Mouse (Mus musculus): ENCODE measurements at regions not wholly inside any gene's neighbourhood (a gene's known extent, or its start where the extent isn't known, plus 50 kb on each side); places are given as distances from the start of the nearest gene placed in this dataset.

- no peak overlapping the region for H3K4me3 ChIP-seq (ENCODE audit: low read depth, low read length)
- H3K27ac ChIP-seq (ENCODE audit: low read length), result 0 out of 2 replicates have a peak overlapping the region, but pooled peaks have one; percentile 8
- H3K4me2 ChIP-seq (ENCODE audit: low read length), result no peak overlapping the region
- H3K27me3 ChIP-seq (ENCODE audit: control insufficient read depth, insufficient read depth, low read depth, low read length), result no peaks in the 10 kb centered on the region
- H3K4me1 ChIP-seq (ENCODE audit: control insufficient read depth, insufficient read depth, low read length), result peaks cover 10% of the 10 kb centered on the region
- H3K9me3 ChIP-seq (replicated peaks; ENCODE audit: control insufficient read depth, low read length, poor library complexity, severe bottlenecking), result peaks cover 5% of the 10 kb centered on the region
- no peaks in the 10 kb centered on the region for H3K36me3 ChIP-seq (ENCODE audit: control insufficient read depth, insufficient read depth, low read length)
- no peak overlapping the region for H3K9ac ChIP-seq (ENCODE audit: low read depth, low read length)
- peak; percentile 71; the same call in 1 of the 2 replicates for ATAC-seq
- WGBS, result 32% methylated on average over 2 of the region's 2 CpGs
Measured at GRCm38 (mm10) chr8:103464777-103465353, 636.6 kb upstream of the Cdh5 start.

GRCm38 (mm10) chr8:103467536-103468160, 633.8 kb upstream of the Cdh5 start:
- Histone ChIP-seq H3K9ac (ENCODE audit: low read depth, low read length) (no peak overlapping the region), H3K4me3 (ENCODE audit: low read depth, low read length) (no peak overlapping the region), H3K27ac (ENCODE audit: low read length) (no peak overlapping the region), H3K27me3 (ENCODE audit: control insufficient read depth, insufficient read depth, low read depth, low read length) (no peaks in the 10 kb centered on the region), H3K4me1 (ENCODE audit: control insufficient read depth, insufficient read depth, low read length) (peaks cover 10% of the 10 kb centered on the region), H3K4me2 (ENCODE audit: low read length) (no peak overlapping the region), H3K9me3 (replicated peaks; ENCODE audit: control insufficient read depth, low read length, poor library complexity, severe bottlenecking) (no peaks in the 10 kb centered on the region), H3K36me3 (ENCODE audit: control insufficient read depth, insufficient read depth, low read length) (no peaks in the 10 kb centered on the region)
- 38% methylated on average over 6 of the region's 6 CpGs for WGBS
- no peak for ATAC-seq

GRCm38 (mm10) chr8:103469049-103469448, 632.4 kb upstream of the Cdh5 start:
- no peaks in the 10 kb centered on the region for H3K36me3 ChIP-seq (ENCODE audit: control insufficient read depth, insufficient read depth, low read length)
- no peaks in the 10 kb centered on the region for H3K27me3 ChIP-seq (ENCODE audit: control insufficient read depth, insufficient read depth, low read depth, low read length)
- H3K4me3 ChIP-seq (ENCODE audit: low read depth, low read length), result no peak overlapping the region
- H3K9ac ChIP-seq (ENCODE audit: low read depth, low read length), result no peak overlapping the region
- peaks cover 10% of the 10 kb centered on the region for H3K4me1 ChIP-seq (ENCODE audit: control insufficient read depth, insufficient read depth, low read length)
- no peaks in the 10 kb centered on the region for H3K9me3 ChIP-seq (replicated peaks; ENCODE audit: control insufficient read depth, low read length, poor library complexity, severe bottlenecking)
- 75% methylated on average over 1 of the region's 1 CpGs for WGBS
- no peak for ATAC-seq
- H3K4me2 ChIP-seq (ENCODE audit: low read length), result no peak overlapping the region
- H3K27ac ChIP-seq (ENCODE audit: low read length), result no peak overlapping the region

GRCm38 (mm10) chr8:103470316-103470715, 631.1 kb upstream of the Cdh5 start:
- ATAC-seq, result no peak
- H3K4me3 ChIP-seq (ENCODE audit: low read depth, low read length), result no peak overlapping the region
- no peak overlapping the region for H3K27ac ChIP-seq (ENCODE audit: low read length)
- 66% methylated on average over 4 of the region's 4 CpGs for WGBS
- no peak overlapping the region for H3K4me2 ChIP-seq (ENCODE audit: low read length)
- no peaks in the 10 kb centered on the region for H3K27me3 ChIP-seq (ENCODE audit: control insufficient read depth, insufficient read depth, low read depth, low read length)
- H3K9me3 ChIP-seq (replicated peaks; ENCODE audit: control insufficient read depth, low read length, poor library complexity, severe bottlenecking), result no peaks in the 10 kb centered on the region
- peaks cover 2% of the 10 kb centered on the region; the same call in 1 of the 2 replicates for H3K4me1 ChIP-seq (ENCODE audit: control insufficient read depth, insufficient read depth, low read length)
- no peak overlapping the region for H3K9ac ChIP-seq (ENCODE audit: low read depth, low read length)
- no peaks in the 10 kb centered on the region for H3K36me3 ChIP-seq (ENCODE audit: control insufficient read depth, insufficient read depth, low read length)

- Histone ChIP-seq H3K4me1 (ENCODE audit: control insufficient read depth, insufficient read depth, low read length) (no peaks in the 10 kb centered on the region), H3K9me3 (replicated peaks; ENCODE audit: control insufficient read depth, low read length, poor library complexity, severe bottlenecking) (no peaks in the 10 kb centered on the region), H3K4me2 (ENCODE audit: low read length) (no peak overlapping the region), H3K4me3 (ENCODE audit: low read depth, low read length) (no peak overlapping the region), H3K36me3 (ENCODE audit: control insufficient read depth, insufficient read depth, low read length) (no peaks in the 10 kb centered on the region), H3K27ac (ENCODE audit: low read length) (no peak overlapping the region), H3K9ac (ENCODE audit: low read depth, low read length) (no peak overlapping the region), H3K27me3 (ENCODE audit: control insufficient read depth, insufficient read depth, low read depth, low read length) (no peaks in the 10 kb centered on the region; the same call in 1 of the 2 replicates)
- ATAC-seq, result 0 out of 2 replicates have a peak, but pooled peaks have one; percentile 14
- WGBS, result 68% methylated on average over 12 of the region's 12 CpGs
Measured at GRCm38 (mm10) chr8:103475816-103476797, 625.3 kb upstream of the Cdh5 start.

GRCm38 (mm10) chr8:103482033-103482720, 619.2 kb upstream of the Cdh5 start:
- WGBS, result 20% methylated on average over 6 of the region's 6 CpGs
- H3K27me3 ChIP-seq (ENCODE audit: control insufficient read depth, insufficient read depth, low read depth, low read length), result no peaks in the 10 kb centered on the region; the same call in 1 of the 2 replicates
- H3K4me2 ChIP-seq (ENCODE audit: low read length), result no peak overlapping the region
- no peaks in the 10 kb centered on the region for H3K9me3 ChIP-seq (replicated peaks; ENCODE audit: control insufficient read depth, low read length, poor library complexity, severe bottlenecking)
- ATAC-seq, result peak; percentile 48; the same call in 1 of the 2 replicates
- H3K4me3 ChIP-seq (ENCODE audit: low read depth, low read length), result no peak overlapping the region
- no peak overlapping the region for H3K27ac ChIP-seq (ENCODE audit: low read length)
- no peaks in the 10 kb centered on the region for H3K36me3 ChIP-seq (ENCODE audit: control insufficient read depth, insufficient read depth, low read length)
- 0 out of 2 replicates have a peak, but pooled peaks cover 4% of the 10 kb centered on the region for H3K4me1 ChIP-seq (ENCODE audit: control insufficient read depth, insufficient read depth, low read length)
- no peak overlapping the region for H3K9ac ChIP-seq (ENCODE audit: low read depth, low read length)

- 89% methylated on average over 5 of the region's 5 CpGs for WGBS
- no peak for ATAC-seq
- H3K36me3 ChIP-seq (ENCODE audit: control insufficient read depth, insufficient read depth, low read length), result no peaks in the 10 kb centered on the region
Measured at GRCm38 (mm10) chr8:103485441-103485840, 616.0 kb upstream of the Cdh5 start.

GRCm38 (mm10) chr8:103489411-103489810, 612.0 kb upstream of the Cdh5 start:
- Histone ChIP-seq H3K4me3 (ENCODE audit: low read depth, low read length) (no peak overlapping the region), H3K9ac (ENCODE audit: low read depth, low read length) (no peak overlapping the region), H3K4me2 (ENCODE audit: low read length) (no peak overlapping the region), H3K4me1 (ENCODE audit: control insufficient read depth, insufficient read depth, low read length) (no peaks in the 10 kb centered on the region), H3K27ac (ENCODE audit: low read length) (no peak overlapping the region), H3K9me3 (replicated peaks; ENCODE audit: control insufficient read depth, low read length, poor library complexity, severe bottlenecking) (no peaks in the 10 kb centered on the region), H3K36me3 (ENCODE audit: control insufficient read depth, insufficient read depth, low read length) (no peaks in the 10 kb centered on the region), H3K27me3 (ENCODE audit: control insufficient read depth, insufficient read depth, low read depth, low read length) (no peaks in the 10 kb centered on the region)
- no peak for ATAC-seq
- 91% methylated on average over 3 of the region's 3 CpGs for WGBS

More at GRCm38 (mm10) chr8:103485441-103485840, 616.0 kb upstream of the Cdh5 start:
- Histone ChIP-seq H3K4me1 (ENCODE audit: control insufficient read depth, insufficient read depth, low read length) (0 out of 2 replicates have a peak, but pooled peaks cover 4% of the 10 kb centered on the region), H3K9me3 (replicated peaks; ENCODE audit: control insufficient read depth, low read length, poor library complexity, severe bottlenecking) (no peaks in the 10 kb centered on the region), H3K9ac (ENCODE audit: low read depth, low read length) (no peak overlapping the region), H3K4me3 (ENCODE audit: low read depth, low read length) (no peak overlapping the region), H3K4me2 (ENCODE audit: low read length) (no peak overlapping the region), H3K27ac (ENCODE audit: low read length) (no peak overlapping the region), H3K27me3 (ENCODE audit: control insufficient read depth, insufficient read depth, low read depth, low read length) (no peaks in the 10 kb centered on the region)
